Mouse (Mus musculus) liver, embryonic 12.5 days (tissue): ENCODE measurements around the gene Ttll8. TPM values are rescaled to one million over a fixed set of nuclear protein-coding genes. Genes with fewer than 3 reads are reported as not detected.

Experiments
- ATAC-seq: fragments of 200-750 bp; cut with Nextera tagmentation; 2 replicates; pipeline ENCODE4 v1.8.0; 2017; ENCODE audit warnings: moderate number of reproducible peaks, mild to moderate bottlenecking, moderate library complexity
- H3K27ac ChIP-seq: fragments of 300-500 bp; sonication (generic); 2 replicates; pipeline ENCODE4 v1.5.1; 2016; ENCODE audit warnings: mild to moderate bottlenecking
- H3K27me3 ChIP-seq: fragments of 300-500 bp; sonication (generic); replicated peaks from 2 replicates; pipeline ENCODE4 v1.6.1; 2016; ENCODE audit warnings: mild to moderate bottlenecking, moderate library complexity
- H3K36me3 ChIP-seq: fragments of 300-500 bp; sonication (generic); 2 replicates; pipeline ENCODE4 v1.6.1; 2016; ENCODE audit warnings: mild to moderate bottlenecking, moderate library complexity
- H3K4me1 ChIP-seq: fragments of 300-500 bp; sonication (generic); 2 replicates; pipeline ENCODE4 v1.6.1; 2016
- H3K4me2 ChIP-seq: fragments of 300-500 bp; sonication (generic); 2 replicates; pipeline ENCODE4 v1.6.1; 2016; ENCODE audit warnings: mild to moderate bottlenecking, moderate library complexity
- H3K4me3 ChIP-seq: fragments of 300-500 bp; sonication (generic); 2 replicates; pipeline ENCODE4 v1.5.1; 2016; ENCODE audit warnings: mild to moderate bottlenecking, moderate library complexity
- H3K9ac ChIP-seq: fragments of 300-500 bp; sonication (generic); 2 replicates; pipeline ENCODE4 v1.6.1; 2016; ENCODE audit warnings: mild to moderate bottlenecking, moderate library complexity
- H3K9me3 ChIP-seq: fragments of 300-500 bp; sonication (generic); replicated peaks from 2 replicates; pipeline ENCODE4 v1.6.1; 2016; ENCODE audit warnings: mild to moderate bottlenecking, moderate library complexity
- WGBS: fragments of 180-500 bp; shearing (Covaris S2); methylation state at CpG from one replicate; pipeline ENCODE4 v1.1.7; 2016; ENCODE audit not compliant: insufficient replicate concordance; 5-methylcytosine and 5-hydroxymethylcytosine counted together
- polyA plus RNA-seq: library from polyadenylated mRNA; unstranded; fragments of >200 nt; fragmentation: Nextera tagmentation; extraction: Ambion mirVana; gene quantifications from 2 replicates; pipeline ENCODE4 v1.2.1, GENCODE M21; 2016

Ttll8 gene
- polyA plus RNA-seq, 1 experiment from 2014 or later = not detected

- Histone ChIP-seq H3K4me2 (peak overlapping the region; percentile 98), H3K27ac (peak overlapping the region; percentile 82), H3K9me3 (no peaks in the 10 kb centered on the region), H3K4me3 (peak overlapping the region; percentile 71), H3K36me3 (peaks cover 26% of the 10 kb centered on the region), H3K27me3 (peaks cover 4% of the 10 kb centered on the region; the same call in 1 of the 2 replicates), H3K4me1 (peaks cover 63% of the 10 kb centered on the region), H3K9ac (peak overlapping the region; percentile 80)
- WGBS = 68% methylated on average over 22 of the region's 22 CpGs
- peak; percentile 1; the same call in 1 of the 2 replicates for ATAC-seq
These were observed 89.8 kb downstream of the Ttll8 start for GRCm38 (mm10) chr15:88864270-88865030.

DNA sequence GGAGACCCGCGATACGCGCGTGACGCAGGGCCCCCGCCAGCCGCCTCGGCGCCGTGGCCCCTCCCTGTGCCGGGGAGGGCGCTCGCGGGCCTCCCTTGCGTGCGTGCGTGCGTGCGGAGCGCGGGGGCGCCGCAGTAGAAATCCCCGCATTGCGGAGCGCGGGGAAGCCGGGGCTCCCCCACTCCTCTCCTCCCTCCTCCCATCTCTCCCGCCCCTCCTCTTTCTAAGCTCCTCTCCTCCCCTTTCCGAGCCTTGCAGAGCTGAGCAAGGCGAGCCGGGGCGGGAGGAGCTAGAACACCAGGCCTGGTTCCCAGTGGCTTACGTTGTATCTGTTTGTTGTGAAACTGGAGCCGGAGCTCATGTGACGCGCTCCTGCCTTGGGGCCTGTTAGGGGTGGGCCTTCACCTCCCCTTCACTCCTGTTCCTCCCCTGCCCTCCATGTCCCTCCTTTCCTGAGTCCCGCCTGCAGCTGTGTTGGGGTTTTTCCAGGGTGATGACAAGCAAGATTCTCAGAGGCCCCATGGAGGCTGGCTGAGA, 90.5 kb downstream of the Ttll8 start:
- H3K9me3 ChIP-seq = no peaks in the 10 kb centered on the region
- peak overlapping the region; percentile 98 for H3K4me2 ChIP-seq
- peak overlapping the region; percentile 80 for H3K9ac ChIP-seq
- ATAC-seq = peak; percentile 51
- H3K4me1 ChIP-seq = peaks cover 63% of the 10 kb centered on the region
- H3K27me3 ChIP-seq = peaks cover 4% of the 10 kb centered on the region; the same call in 1 of the 2 replicates
- peak overlapping the region; percentile 71 for H3K4me3 ChIP-seq
- H3K27ac ChIP-seq = peak overlapping the region; percentile 82
- 10% methylated on average over 35 of the region's 39 CpGs for WGBS
- H3K36me3 ChIP-seq = peaks cover 26% of the 10 kb centered on the region

DNA sequence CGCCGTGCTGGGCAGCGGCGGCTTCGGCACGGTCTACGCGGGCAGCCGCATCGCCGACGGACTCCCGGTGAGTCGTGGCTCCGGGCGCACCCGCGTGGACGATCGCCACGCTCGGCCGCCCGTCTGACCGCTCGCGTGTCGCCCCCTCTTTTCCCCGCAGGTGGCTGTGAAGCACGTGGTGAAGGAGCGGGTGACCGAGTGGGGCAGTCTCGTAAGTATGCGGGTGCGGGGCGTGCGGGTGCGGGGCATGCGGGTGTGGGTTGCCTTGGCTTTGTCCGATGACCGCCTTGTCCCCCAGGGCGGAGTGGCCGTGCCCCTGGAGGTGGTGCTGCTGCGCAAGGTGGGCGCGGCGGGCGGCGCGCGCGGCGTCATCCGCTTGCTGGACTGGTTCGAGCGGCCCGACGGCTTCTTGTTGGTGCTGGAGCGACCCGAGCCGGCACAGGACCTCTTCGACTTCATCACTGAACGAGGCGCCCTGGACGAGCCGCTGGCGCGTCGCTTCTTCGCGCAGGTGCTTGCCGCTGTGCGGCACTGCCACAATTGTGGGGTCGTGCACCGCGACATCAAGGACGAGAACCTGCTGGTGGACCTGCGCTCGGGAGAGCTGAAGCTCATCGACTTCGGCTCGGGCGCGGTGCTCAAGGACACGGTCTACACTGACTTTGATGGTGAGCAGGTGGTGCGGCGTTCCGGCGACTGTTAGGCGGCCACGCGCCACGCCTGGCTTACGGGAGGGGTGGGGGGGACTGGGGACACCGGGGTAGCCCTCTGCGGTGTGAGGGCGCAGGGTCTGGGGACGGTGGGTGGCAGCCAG, 91.1 kb downstream of the Ttll8 start:
- under 1% methylated on average over 91 of the region's 98 CpGs for WGBS
- peaks cover 63% of the 10 kb centered on the region for H3K4me1 ChIP-seq
- peak overlapping the region; percentile 98 for H3K4me2 ChIP-seq
- peaks cover 9% of the 10 kb centered on the region for H3K27me3 ChIP-seq
- peaks cover 26% of the 10 kb centered on the region for H3K36me3 ChIP-seq
- H3K4me3 ChIP-seq = peak overlapping the region; percentile 71
- H3K27ac ChIP-seq = peak overlapping the region; percentile 82
- H3K9ac ChIP-seq = peak overlapping the region; percentile 80
- no peaks in the 10 kb centered on the region for H3K9me3 ChIP-seq
- peak; percentile 1; the same call in 1 of the 2 replicates for ATAC-seq

DNA sequence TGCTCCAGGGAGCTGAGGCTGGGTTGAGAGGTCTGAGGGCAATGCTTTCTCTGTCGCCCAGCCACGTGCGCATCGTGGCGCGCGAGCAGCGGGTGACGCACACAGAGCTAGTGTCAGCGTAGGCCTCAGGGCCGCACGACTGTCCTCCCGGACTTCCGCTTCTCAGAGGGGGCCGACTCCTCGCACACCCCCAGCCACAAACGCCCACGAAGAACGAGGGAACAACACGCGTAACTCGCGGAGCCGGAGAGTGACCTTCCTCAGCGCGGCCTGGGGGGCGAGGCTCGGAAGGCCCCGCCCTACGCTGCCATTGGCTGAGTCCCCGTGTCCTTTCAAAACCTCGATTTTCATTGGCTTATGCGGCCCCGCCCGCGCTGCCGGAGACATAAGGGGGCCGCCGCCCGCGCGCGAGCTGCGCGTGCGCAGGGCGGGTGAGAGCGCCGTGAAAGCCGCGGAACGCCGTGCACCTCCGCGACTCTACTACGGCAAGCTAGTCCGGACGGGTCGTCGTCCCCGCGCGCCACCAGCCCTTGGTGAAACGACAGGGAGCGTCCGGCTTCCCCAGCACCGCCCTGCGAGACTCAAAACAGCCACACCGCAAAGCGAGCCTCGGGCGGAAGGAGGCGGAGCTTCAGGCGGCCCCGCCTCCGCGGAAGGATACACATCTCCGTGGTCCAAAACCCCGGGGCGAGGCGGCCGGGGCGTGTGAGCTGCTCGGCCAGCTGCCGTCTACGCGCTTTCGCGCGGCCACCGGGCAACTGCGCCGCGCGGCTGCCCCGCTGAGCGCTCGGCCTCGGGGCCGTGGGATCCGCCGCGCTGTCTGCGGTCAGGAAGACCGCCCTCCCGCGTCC, 92.2 kb downstream of the Ttll8 start, which contains the start of gene Pim3:
Gene Pim3, plus strand, starts transcription at position 415 of the 851 bp plus-strand sequence.
- H3K27ac ChIP-seq = peak within 1 kb of the TSS; percentile 82
- H3K4me1 ChIP-seq = peaks cover 62% of the 10 kb centered on the region
- H3K9ac ChIP-seq = peak within 1 kb of the TSS; percentile 80
- H3K36me3 ChIP-seq = peaks cover 26% of the 10 kb centered on the region
- ATAC-seq = peak; percentile 87
- peaks cover 9% of the 10 kb centered on the region for H3K27me3 ChIP-seq
- peak within 1 kb of the TSS; percentile 71 for H3K4me3 ChIP-seq
- under 1% methylated on average over 104 of the region's 107 CpGs for WGBS
- H3K9me3 ChIP-seq = no peaks in the 10 kb centered on the region
- H3K4me2 ChIP-seq = peak within 1 kb of the TSS; percentile 98

- H3K4me3 ChIP-seq = no peak overlapping the region
- ATAC-seq = no peak
- WGBS = 74% methylated on average over 3 of the region's 3 CpGs
These were observed 93.4 kb downstream of the Ttll8 start for GRCm38 (mm10) chr15:88860781-88861180.

GRCm38 (mm10) chr15:88859206-88859970, 94.8 kb downstream of the Ttll8 start:
- H3K9ac ChIP-seq = no peak overlapping the region
- no peak overlapping the region for H3K4me2 ChIP-seq
- H3K27me3 ChIP-seq = peaks cover 9% of the 10 kb centered on the region
- ATAC-seq = no peak
- H3K9me3 ChIP-seq = no peaks in the 10 kb centered on the region
- peaks cover 4% of the 10 kb centered on the region for H3K36me3 ChIP-seq
- no peak overlapping the region for H3K4me3 ChIP-seq
- H3K27ac ChIP-seq = no peak overlapping the region
- H3K4me1 ChIP-seq = peaks cover 50% of the 10 kb centered on the region
- WGBS = 67% methylated on average over 8 of the region's 8 CpGs

More at GRCm38 (mm10) chr15:88860781-88861180, 93.4 kb downstream of the Ttll8 start:
- Histone ChIP-seq H3K9ac (no peak overlapping the region), H3K4me1 (peaks cover 52% of the 10 kb centered on the region), H3K4me2 (no peak overlapping the region), H3K9me3 (no peaks in the 10 kb centered on the region), H3K27me3 (peaks cover 9% of the 10 kb centered on the region), H3K36me3 (peaks cover 17% of the 10 kb centered on the region), H3K27ac (no peak overlapping the region)

GRCm38 (mm10) chr15:88858707-88859106, 95.5 kb downstream of the Ttll8 start:
- H3K4me3 ChIP-seq = no peak overlapping the region
- H3K27ac ChIP-seq = no peak overlapping the region
- no peaks in the 10 kb centered on the region for H3K36me3 ChIP-seq
- peaks cover 47% of the 10 kb centered on the region for H3K4me1 ChIP-seq
- peaks cover 9% of the 10 kb centered on the region for H3K27me3 ChIP-seq
- no peak overlapping the region for H3K9ac ChIP-seq
- no peak for ATAC-seq
- H3K9me3 ChIP-seq = no peaks in the 10 kb centered on the region
- WGBS = 68% methylated on average over 2 of the region's 2 CpGs
- H3K4me2 ChIP-seq = no peak overlapping the region

GRCm38 (mm10) chr15:88858141-88858541, 96.1 kb downstream of the Ttll8 start:
- H3K4me1 ChIP-seq = peaks cover 42% of the 10 kb centered on the region

DNA sequence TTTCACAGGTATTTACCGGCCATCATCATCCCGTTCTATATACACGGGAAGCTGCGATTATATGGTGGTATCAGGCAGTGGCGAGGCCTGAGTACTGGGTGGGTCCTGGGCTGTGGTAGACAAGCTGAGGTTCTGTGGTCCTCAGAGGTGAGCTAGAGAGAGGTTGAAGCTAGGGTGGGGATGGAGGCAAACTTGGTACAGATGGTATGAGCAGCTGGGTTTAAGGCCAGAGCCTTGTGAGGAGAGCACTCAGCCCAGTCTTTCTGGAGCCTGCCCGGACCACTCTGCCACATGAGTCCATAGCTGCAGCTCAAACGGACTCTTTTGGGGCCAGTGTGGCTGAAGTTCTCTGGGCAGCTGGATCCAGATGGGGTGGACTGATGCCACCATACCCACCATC, 96.9 kb downstream of the Ttll8 start:
- no peak for ATAC-seq
- H3K4me1 ChIP-seq = peaks cover 34% of the 10 kb centered on the region
- H3K9ac ChIP-seq = no peak overlapping the region
- no peak overlapping the region for H3K4me2 ChIP-seq
- H3K27me3 ChIP-seq = peaks cover 9% of the 10 kb centered on the region
- no peaks in the 10 kb centered on the region for H3K9me3 ChIP-seq
- WGBS = 74% methylated on average over 7 of the region's 7 CpGs
- no peaks in the 10 kb centered on the region for H3K36me3 ChIP-seq
- no peak overlapping the region for H3K27ac ChIP-seq
- no peak overlapping the region for H3K4me3 ChIP-seq

More at GRCm38 (mm10) chr15:88858141-88858541, 96.1 kb downstream of the Ttll8 start:
- no peak overlapping the region for H3K9ac ChIP-seq
- H3K27ac ChIP-seq = no peak overlapping the region
- 75% methylated on average over 3 of the region's 3 CpGs for WGBS
- H3K36me3 ChIP-seq = no peaks in the 10 kb centered on the region
- H3K27me3 ChIP-seq = peaks cover 9% of the 10 kb centered on the region
- H3K4me3 ChIP-seq = no peak overlapping the region
- H3K9me3 ChIP-seq = no peaks in the 10 kb centered on the region
- ATAC-seq = no peak
- no peak overlapping the region for H3K4me2 ChIP-seq

DNA sequence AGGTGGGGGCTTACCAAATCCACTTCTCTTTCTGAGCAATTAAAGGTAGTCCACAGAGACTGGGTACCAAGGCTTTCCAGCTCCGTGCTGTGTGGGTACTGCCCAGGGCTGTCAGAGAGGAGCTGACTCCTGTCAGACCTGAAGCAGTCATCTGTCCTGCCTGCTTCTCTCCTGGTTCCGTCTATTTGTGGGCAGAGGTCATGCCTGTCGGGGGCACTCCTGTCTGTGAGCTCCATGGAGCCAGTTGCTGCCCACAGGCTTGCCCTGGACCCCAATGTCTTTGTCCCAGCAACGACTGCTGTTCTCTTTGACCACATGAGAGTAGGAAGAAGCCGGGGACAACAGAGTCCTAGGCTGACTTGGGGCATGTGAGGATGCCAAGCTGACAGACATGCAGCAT, 97.6 kb downstream of the Ttll8 start:
- Histone ChIP-seq H3K9ac (no peak overlapping the region), H3K4me3 (no peak overlapping the region), H3K4me1 (peaks cover 29% of the 10 kb centered on the region), H3K27me3 (peaks cover 12% of the 10 kb centered on the region), H3K27ac (no peak overlapping the region), H3K9me3 (no peaks in the 10 kb centered on the region), H3K4me2 (no peak overlapping the region), H3K36me3 (no peaks in the 10 kb centered on the region)
- ATAC-seq = no peak
- WGBS = 53% methylated on average over 5 of the region's 5 CpGs
